In genomic region chr10:62651961-62652360, GRCm38 (mm10) we compare ENCODE assay signal across 8 mouse cellular contexts. TPM values are rescaled to one million over a fixed set of nuclear protein-coding genes. Genes with fewer than 3 reads are reported as not detected.
DNase-seq lines count a peak whose midpoint lies in the region; ATAC-seq and TF ChIP-seq lines count a peak whose summit lies in the region.

No protein-coding gene starts in this region.

- peak overlapping the region; percentile 54 for H3K9ac ChIP-seq in forebrain, embryonic 11.5 days (ENCODE audit: low read length)
- H3K9ac ChIP-seq in limb, embryonic 13.5 days: peak overlapping the region; percentile 64
- no peak overlapping the region; the same call in 1 of the 2 replicates for H3K9ac ChIP-seq in stomach, embryonic 15.5 days

- no peak for DNase-seq in spleen, adult 2 months (ENCODE audit: low read depth in 1 of 2, low spot score in 2 of 2)
- no peak for DNase-seq in spleen, postnatal 4 days (ENCODE audit: low spot score in 2 of 2)
- DNase-seq in forebrain, embryonic 11.5 days (ENCODE audit: low spot score): no peak
- no peak for DNase-seq in layer of hippocampus, adult 8-10 months (ENCODE audit: low spot score in 2 of 2)
- DNase-seq in adrenal gland, adult 2 months: no peak
- no peak for DNase-seq in testis, postnatal 10 days (ENCODE audit: low spot score)

- H3K4me3 ChIP-seq in spleen, adult 2 months (ENCODE audit: extremely low read depth, insufficient read depth, insufficient read length): peak overlapping the region; percentile 98
- H3K4me3 ChIP-seq in forebrain, embryonic 11.5 days (ENCODE audit: low read depth, low read length): peak overlapping the region; percentile 94
- H3K4me3 ChIP-seq in limb, embryonic 13.5 days: peak overlapping the region; percentile 96
- peak overlapping the region; percentile 95 for H3K4me3 ChIP-seq in stomach, embryonic 15.5 days (replicated peaks)

- H3K27me3 ChIP-seq in spleen, adult 2 months (ENCODE audit: control insufficient read depth, insufficient read depth, low read length): no peaks in the 10 kb centered on the region
- H3K27me3 ChIP-seq in forebrain, embryonic 11.5 days (ENCODE audit: control insufficient read depth, insufficient read depth, low read length): no peaks in the 10 kb centered on the region
- H3K27me3 ChIP-seq in limb, embryonic 13.5 days: no peaks in the 10 kb centered on the region
- no peaks in the 10 kb centered on the region for H3K27me3 ChIP-seq in stomach, embryonic 15.5 days (replicated peaks)

- H3K27ac ChIP-seq in spleen, adult 2 months (ENCODE audit: insufficient read depth, low read length): peak overlapping the region; percentile 78
- H3K27ac ChIP-seq in forebrain, embryonic 11.5 days (ENCODE audit: low read depth, low read length): peak overlapping the region; percentile 69
- peak overlapping the region; percentile 95 for H3K27ac ChIP-seq in limb, embryonic 13.5 days
- H3K27ac ChIP-seq in stomach, embryonic 15.5 days: peak overlapping the region; percentile 96

- WGBS in spleen, adult 2 months: 29% methylated on average over 3 of the region's 3 CpGs
- WGBS in forebrain, embryonic 11.5 days: 16% methylated on average over 3 of the region's 3 CpGs
- WGBS in limb, embryonic 13.5 days: 24% methylated on average over 3 of the region's 3 CpGs
- WGBS in stomach, embryonic 15.5 days: 16% methylated on average over 3 of the region's 3 CpGs

- H3K4me1 ChIP-seq in spleen, adult 2 months (ENCODE audit: control insufficient read depth, insufficient read depth, insufficient read length): peaks cover 2% of the 10 kb centered on the region; the same call in 1 of the 2 replicates
- H3K4me1 ChIP-seq in forebrain, embryonic 11.5 days (replicated peaks; ENCODE audit: control insufficient read depth, insufficient read depth, low read length): no peaks in the 10 kb centered on the region; the same call in 1 of the 2 replicates
- peaks cover 18% of the 10 kb centered on the region for H3K4me1 ChIP-seq in limb, embryonic 13.5 days
- peaks cover 6% of the 10 kb centered on the region; the same call in 1 of the 2 replicates for H3K4me1 ChIP-seq in stomach, embryonic 15.5 days

- TF ChIP-seq CTCF in spleen, adult 2 months (IDR thresholded peaks at IDR 0.05; ENCODE audit: extremely low read depth, insufficient read depth, insufficient read length, insufficient replicate concordance): no peak

- H3K36me3 ChIP-seq in spleen, adult 2 months (ENCODE audit: control insufficient read depth, insufficient read depth, low read length): no peaks in the 10 kb centered on the region; the same call in 1 of the 2 replicates
- H3K36me3 ChIP-seq in forebrain, embryonic 11.5 days (ENCODE audit: control insufficient read depth, insufficient read depth, low read length): no peaks in the 10 kb centered on the region
- H3K36me3 ChIP-seq in limb, embryonic 13.5 days: peaks cover 7% of the 10 kb centered on the region
- H3K36me3 ChIP-seq in stomach, embryonic 15.5 days: no peaks in the 10 kb centered on the region

- H3K9me3 ChIP-seq in forebrain, embryonic 11.5 days (ENCODE audit: control insufficient read depth, low read length): no peaks in the 10 kb centered on the region
- no peaks in the 10 kb centered on the region for H3K9me3 ChIP-seq in limb, embryonic 13.5 days
- no peaks in the 10 kb centered on the region for H3K9me3 ChIP-seq in stomach, embryonic 15.5 days

- no peak for TF ChIP-seq POLR2A in spleen, adult 2 months (IDR thresholded peaks at IDR 0.05; ENCODE audit: low read depth, low read length)

- peak overlapping the region; percentile 54 for H3K4me2 ChIP-seq in forebrain, embryonic 11.5 days (ENCODE audit: low read depth, low read length, severe bottlenecking)
- H3K4me2 ChIP-seq in limb, embryonic 13.5 days (replicated peaks): peak overlapping the region; percentile 62
- H3K4me2 ChIP-seq in stomach, embryonic 15.5 days: peak overlapping the region; percentile 56

- ATAC-seq in forebrain, embryonic 11.5 days (replicated peaks; ENCODE audit: low FRiP score): no peak
- no peak for ATAC-seq in limb, embryonic 13.5 days (ENCODE audit: low FRiP score, low read depth)
- no peak for ATAC-seq in stomach, embryonic 15.5 days (ENCODE audit: insufficient read depth, low FRiP score, low read depth)

RNA-seq across cellular contexts. Expression of gene Ddx50, which starts 0.9 kb away (rescaled TPM):
- polyA plus RNA-seq in spleen, adult 2 months (2012; rRNA removed): 6.1 and 6.4 TPM in 2 replicates
- polyA plus RNA-seq in forebrain, embryonic 11.5 days (2014; fragmentation: Nextera tagmentation; extraction: Ambion mirVana): 122 and 134 TPM in 2 replicates
- 171 and 177 TPM in 2 replicates for polyA plus RNA-seq in limb, embryonic 13.5 days (2015; fragmentation: Nextera tagmentation; extraction: Ambion mirVana)
- 115 and 122 TPM in 2 replicates for polyA plus RNA-seq in stomach, embryonic 15.5 days (2015; fragmentation: Nextera tagmentation; extraction: Ambion mirVana)
- 10 to 100 TPM; 79.4 to 94.0 (median 85.6) TPM for total RNA-seq in layer of hippocampus, adult 8-10 months (2022)
- total RNA-seq in adrenal gland, adult 2 months (2021): 100 to 1,000 TPM; 103 to 108 TPM
- polyA plus RNA-seq in adrenal gland, adult 2 months (2012; rRNA removed): 2.7 and 4.1 TPM in 2 replicates

RNA-seq across cellular contexts. Expression of gene Ddx21, which starts 49.9 kb away (rescaled TPM):
- 10.3 and 11.8 TPM in 2 replicates for polyA plus RNA-seq in spleen, adult 2 months (2012; rRNA removed)
- polyA plus RNA-seq in forebrain, embryonic 11.5 days (2014; fragmentation: Nextera tagmentation; extraction: Ambion mirVana): 41.1 and 41.2 TPM in 2 replicates
- polyA plus RNA-seq in limb, embryonic 13.5 days (2015; fragmentation: Nextera tagmentation; extraction: Ambion mirVana): 23.5 and 23.6 TPM in 2 replicates
- polyA plus RNA-seq in stomach, embryonic 15.5 days (2015; fragmentation: Nextera tagmentation; extraction: Ambion mirVana): 18.9 and 20.1 TPM in 2 replicates
- 10 to 100 TPM; 21.2 to 28.9 (median 23.2) TPM for total RNA-seq in layer of hippocampus, adult 8-10 months (2022)
- 10 to 100 TPM; 54.7 to 74.4 TPM for total RNA-seq in adrenal gland, adult 2 months (2021)
- polyA plus RNA-seq in adrenal gland, adult 2 months (2012; rRNA removed): 3.4 and 4.7 TPM in 2 replicates

Comparison
In these comparisons a context has a peak if more than half of its experiments do, and no peak if none do; other contexts are left out.
1. RNA of gene Ddx50, which starts 0.9 kb away (polyA plus RNA-seq): 171 to 177 TPM in limb, embryonic 13.5 days, 122 to 134 TPM in forebrain, embryonic 11.5 days and 115 to 122 TPM in stomach, embryonic 15.5 days; 6.1 to 6.4 TPM in spleen, adult 2 months and 2.7 to 4.1 TPM in adrenal gland, adult 2 months; every median in the first group is over 10 times any median in the second.
2. Peak in every context shown above with its lines, with median percentiles within 50 percentile points of each other: H3K27ac ChIP-seq, H3K4me3 ChIP-seq and H3K4me2 ChIP-seq.